Mouse (Mus musculus) kidney, adult 9 months (tissue): Measurements from ENCODE around the gene Evi5.

Source experiments
- DNase-seq: peaks from one replicate; pipeline ENCODE4 v3.0.0; 2022

Evi5 gene

DNA sequence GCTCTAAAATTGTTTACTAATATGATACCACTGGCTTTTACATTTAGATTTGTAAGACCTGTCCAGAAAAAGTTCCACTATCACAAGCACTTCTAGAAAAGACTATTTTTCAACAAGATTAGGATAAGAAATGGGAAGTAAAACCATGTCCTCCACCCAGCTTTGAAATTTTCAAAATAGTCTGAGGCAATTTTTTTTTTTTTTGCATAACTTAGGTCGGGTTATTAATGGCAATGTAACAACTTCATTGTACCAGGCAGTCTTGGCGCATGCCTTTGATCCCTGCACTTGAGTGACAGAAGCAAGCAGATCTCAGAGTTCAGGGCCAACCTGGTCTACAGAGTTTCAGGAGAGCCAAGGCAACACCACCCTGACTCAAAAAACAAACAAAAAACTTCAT, 5.2 kb downstream of the Evi5 start:
- DNase-seq: no peak

DNA sequence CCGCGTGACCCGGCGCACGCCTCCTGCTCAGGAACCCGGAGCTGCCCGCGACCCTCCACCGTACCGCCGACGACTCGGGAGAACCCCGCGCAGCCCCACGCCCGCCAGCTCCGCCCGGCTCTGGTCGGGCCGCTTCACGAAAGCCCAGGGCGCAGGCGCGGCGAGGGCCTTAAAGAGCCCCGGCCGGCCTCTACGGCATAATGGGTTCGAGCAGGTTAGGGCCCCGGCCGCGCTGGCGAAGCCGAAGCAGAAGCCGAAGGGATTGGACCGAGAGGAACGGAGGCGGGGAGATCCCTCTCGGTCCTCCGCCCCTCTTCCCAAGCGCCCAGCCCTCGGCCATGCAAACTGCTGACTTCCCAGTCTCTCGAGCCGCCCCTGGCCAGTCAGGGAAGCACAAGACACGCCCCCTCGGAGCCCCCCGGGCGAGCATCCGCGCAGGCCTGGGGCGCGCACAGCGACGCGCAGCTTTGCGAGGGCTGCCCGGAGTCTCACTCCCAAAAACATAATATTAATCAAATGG, 5.9 kb downstream of the Evi5 start:
- DNase-seq: peak; percentile 97

DNA sequence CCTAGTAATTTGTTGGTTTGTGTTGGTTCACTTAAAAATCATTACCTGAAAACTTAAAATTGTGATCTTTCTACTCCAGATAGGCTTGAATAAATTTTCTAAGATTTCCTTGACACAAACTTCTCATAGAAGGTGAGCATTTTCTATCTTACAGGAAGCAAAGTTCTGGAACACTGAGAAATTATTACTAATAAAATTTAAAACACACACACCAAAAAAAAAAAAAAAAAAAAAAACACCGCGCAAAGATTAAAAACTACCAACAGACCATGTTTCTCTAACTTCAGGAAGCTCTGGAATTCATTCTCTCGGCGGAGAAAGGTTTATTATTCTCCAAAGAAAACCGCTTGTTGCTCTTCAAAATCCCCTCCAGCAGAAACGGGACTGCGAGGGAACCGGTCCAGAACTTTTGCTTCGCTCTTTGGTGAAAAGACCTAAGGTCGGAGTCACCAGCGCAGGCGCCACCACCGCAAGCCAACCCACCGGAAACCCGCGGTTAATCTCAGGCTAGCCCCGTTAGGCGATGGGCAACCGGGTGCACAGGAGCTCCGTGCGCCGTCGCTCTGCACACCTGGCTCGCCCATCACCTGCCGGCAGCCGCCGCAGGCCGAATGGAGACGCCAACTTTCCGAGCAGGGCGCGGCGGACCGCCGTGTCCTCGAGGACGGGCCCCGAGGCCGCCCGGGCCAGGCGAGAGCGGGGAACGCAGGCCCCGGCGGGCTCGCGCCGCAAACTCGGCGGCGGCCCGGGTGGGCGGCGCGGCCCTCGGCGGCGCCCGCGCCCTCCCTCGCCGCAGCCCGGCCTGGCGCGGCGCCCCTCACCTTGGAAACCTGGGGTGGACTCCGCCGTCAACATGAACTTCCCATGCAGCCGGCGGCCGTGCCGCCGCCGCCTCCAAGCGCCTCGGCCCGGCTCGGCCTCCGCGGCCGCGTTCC, 6.7 kb downstream of the Evi5 start:
- peak; percentile 79 for DNase-seq

- peak; percentile 50 for DNase-seq
Observed at GRCm38 (mm10) chr5:107866127-107867126, 8.5 kb downstream of the Evi5 start.

GRCm38 (mm10) chr5:107863971-107864370, 10.9 kb downstream of the Evi5 start:
- DNase-seq: no peak

- DNase-seq: no peak
Observed at GRCm38 (mm10) chr5:107858963-107859362, 15.9 kb downstream of the Evi5 start.

DNA sequence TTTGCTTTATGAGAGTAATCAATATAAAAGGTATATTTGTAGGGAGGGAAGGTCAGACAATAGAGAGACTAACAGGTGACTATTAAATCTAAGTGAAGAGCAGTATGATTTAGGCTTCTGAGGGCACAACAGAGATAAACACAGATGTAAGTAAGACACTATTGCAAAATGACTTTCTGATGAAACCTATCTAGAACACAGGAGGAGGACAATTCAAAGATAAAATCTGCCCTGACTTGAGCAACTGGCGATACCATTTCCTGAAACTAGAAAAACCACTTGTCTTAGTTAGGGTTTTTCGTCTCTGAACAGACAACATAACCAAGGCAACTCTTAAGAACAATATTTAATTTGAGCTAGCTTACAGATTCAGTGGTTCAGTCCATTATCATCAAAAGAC, 19.4 kb downstream of the Evi5 start:
- no peak for DNase-seq

- DNase-seq: no peak
Observed at GRCm38 (mm10) chr5:107854556-107854955, 20.4 kb downstream of the Evi5 start.

DNA sequence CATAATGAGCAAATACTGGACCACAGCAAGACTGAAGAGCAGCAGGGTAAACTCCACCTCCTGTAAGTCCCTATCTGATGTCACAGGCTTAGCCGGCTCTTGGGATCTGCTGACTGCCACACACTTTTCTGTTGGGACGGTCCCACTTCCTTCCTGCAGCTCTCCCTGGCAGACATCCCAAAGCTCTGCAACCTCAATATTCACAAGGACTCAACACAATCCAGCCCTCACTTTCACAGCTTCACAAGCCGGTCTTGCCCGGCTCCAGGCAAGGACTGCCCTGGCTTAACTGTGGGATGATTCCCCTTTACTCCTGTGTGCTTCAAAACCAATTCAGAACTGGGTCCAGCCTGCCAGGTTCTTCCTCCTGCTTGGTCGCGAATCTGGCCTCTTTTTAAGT, 21.1 kb downstream of the Evi5 start:
- DNase-seq: peak; percentile 45

GRCm38 (mm10) chr5:107848964-107849363, 25.9 kb downstream of the Evi5 start:
- no peak for DNase-seq

DNA sequence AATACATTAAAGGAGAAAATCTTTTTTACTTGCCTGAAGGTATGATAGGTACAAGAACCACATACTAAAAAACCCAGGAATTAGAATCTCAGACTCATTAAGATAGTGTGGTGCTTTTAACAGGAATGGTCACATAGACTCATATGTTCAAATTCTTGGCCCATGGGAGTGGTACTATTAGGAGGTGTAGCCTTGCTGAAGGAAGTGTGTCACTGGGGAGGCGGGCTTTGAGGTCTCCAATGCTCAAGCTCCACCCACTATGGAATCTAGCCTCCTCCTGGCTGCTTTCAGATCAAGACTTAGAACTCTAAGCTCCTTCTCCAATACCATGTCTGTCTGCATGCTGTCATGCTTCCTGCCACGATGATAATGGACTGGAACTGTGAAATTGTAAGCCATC, 27.1 kb downstream of the Evi5 start:
- DNase-seq: no peak

GRCm38 (mm10) chr5:107847349-107847748, 27.6 kb downstream of the Evi5 start:
- DNase-seq: peak; percentile 66

DNA sequence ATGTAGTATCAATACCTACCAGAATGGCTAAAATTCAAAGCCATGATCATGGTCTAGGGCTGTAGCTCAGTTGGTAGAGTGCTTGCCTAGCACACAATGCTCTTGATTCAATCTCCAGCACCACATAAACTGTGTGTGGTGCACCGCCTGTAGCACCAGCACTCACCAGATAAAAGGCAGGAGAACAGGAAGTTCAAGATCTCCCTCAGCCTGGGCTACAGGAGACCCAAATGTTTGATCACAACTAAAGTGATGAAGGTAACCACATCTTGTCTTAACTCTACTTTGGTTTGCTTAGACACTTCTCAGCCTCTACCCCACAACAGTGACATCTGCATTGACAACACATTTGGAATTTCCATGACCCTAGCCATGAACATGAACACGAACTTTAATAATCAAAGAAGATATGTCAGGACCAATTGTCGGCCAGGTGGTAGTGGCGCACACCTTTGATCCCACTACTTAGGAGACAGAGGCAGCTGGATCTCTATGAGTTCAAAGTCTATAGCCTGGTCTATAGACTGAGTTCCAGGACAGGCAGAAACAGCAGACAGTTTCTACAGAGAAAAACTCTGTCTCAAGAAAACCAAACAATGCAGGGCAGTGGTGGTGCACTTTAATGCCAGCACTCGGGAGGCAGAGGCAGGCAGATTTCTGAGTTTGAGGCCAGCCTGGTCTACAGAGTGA, 34.2 kb downstream of the Evi5 start:
- DNase-seq: no peak

DNA sequence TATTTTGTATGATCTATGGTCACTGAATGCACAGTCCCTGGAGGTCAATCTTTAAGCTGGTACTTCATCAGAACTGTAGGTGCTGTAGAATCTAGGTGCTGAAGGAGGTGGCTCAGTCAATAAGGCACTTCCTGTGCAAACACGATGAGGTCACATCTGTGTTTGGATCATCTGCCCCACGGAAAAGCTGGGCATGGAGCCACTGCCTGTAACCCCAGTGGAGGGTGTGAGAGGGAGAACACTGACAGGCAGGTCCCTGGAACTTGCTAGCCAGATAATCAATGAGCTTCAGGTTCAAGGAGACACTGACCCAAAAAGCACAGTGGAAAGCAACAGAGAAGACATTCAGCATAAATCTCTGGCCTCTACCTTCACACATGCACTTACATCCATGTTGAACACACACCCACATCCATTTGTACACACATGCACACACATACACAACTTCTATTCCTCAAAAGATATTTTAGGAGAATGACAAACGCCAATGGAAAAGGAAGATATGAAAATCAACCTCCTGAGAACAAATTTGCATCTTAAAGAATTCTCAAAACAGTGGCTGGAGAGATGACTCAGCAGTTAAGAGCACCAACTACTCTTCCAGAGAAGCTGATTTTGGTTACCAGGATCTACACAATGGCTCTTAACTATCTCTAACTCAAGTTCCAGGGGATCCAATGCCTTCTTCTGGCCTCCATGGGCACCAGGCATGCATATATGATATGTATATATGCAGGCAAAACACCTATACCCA, 35.8 kb downstream of the Evi5 start:
- DNase-seq: no peak

- no peak for DNase-seq
Observed at GRCm38 (mm10) chr5:107834287-107834686, 40.6 kb downstream of the Evi5 start.

DNA sequence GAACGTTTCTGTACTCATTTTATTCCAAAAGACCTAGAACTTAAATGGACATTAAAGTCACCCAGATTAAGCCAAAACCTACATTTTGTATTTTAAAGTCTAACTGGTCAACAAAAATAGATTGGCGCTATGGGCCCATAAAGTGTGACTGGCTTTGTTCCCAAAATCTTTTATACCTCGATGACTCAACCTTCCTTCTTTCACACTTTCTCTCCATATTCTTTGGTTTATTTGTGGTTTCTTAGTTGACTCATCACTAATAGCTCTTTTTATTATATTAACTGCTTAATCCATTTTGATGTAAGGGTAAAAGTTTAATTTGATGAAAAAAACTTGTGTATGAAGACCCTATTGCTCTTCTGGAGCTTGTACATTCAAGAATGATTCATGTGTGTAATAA, 43.6 kb downstream of the Evi5 start:
- DNase-seq: no peak

DNA sequence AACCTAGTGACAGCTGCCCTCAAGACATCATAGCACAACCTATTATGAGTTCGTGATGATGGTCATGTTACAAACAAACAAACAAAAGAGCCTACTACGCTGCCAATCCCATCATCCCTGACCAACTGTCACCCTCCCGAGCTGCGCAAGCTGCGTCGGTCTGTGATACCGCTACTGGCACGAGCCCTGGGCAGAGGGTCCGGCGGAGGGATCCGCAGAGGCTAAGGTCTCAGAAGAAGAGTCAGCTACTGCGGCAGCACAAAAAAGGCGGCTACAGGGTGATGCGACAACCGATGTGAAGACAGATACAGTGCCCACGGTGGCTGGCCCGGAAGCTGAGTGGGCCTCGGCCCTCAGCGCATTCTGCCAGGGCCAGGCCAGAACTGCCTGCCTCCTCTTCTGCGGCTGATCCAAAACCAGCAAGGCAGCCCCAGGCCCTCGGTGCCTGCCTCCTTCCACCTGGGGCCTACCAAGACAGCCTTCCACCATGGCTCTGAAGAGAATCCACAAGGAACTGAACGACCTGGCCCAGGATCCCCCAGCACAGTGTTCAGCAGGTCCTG, 44.8 kb downstream of the Evi5 start, which contains the start of gene Ube2d2b:
Gene Ube2d2b, plus strand, starts transcription at position 102 of the 563 bp plus-strand sequence.
- DNase-seq: no peak

- no peak for DNase-seq
Observed at GRCm38 (mm10) chr5:107822521-107822920, 52.4 kb downstream of the Evi5 start.

- no peak for DNase-seq
Observed at GRCm38 (mm10) chr5:107814651-107815050, 60.3 kb downstream of the Evi5 start.

DNA sequence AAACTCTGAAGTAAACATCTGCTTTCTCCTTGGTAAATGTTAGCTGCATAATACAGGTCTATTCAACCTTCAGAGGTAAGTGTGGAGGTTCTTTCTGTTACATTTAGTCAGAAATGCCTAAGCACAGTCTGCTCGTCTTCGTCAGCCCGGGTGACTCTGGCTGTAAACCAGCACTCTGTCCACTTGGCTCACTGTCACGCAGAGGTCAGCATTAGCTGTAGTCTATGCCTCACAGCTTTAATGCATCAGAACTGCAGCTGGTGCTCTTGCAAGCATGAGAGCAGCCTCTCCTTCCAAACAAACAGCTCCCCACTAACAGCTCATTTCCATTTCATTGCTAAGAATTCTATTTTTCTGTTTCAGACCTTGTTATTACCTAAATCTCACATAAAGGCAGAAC, 67.4 kb downstream of the Evi5 start:
- no peak for DNase-seq

DNA sequence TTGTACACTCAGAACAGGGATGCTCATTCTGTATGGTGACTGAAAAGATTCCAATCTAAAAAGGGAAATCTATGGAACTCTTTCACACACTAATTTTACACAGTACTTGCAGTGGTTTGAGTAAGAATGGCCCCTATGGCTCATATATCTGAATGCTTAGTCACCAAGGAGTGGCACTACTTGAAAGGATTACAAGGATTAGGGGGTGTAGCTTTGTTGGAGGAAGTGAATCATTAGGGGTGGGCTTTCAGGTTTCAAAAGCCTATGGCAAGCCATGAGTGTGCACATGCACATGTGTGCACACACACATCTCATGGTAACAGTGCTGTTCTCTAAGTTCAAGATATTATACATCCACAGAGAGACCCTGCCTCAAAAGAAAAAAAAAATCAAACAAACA, 72.3 kb downstream of the Evi5 start:
- no peak for DNase-seq
